Mouse (Mus musculus): ENCODE measurements at regions not wholly inside any gene's neighbourhood (a gene's known extent, or its start where the extent isn't known, plus 50 kb on each side); places are given as distances from the start of the nearest gene placed in this dataset.

GRCm38 (mm10) chr11:64579826-64580225 is 143.4 kb upstream of the F930015N05Rik start:
- DNase-seq = no peak

GRCm38 (mm10) chr11:64586056-64586455 is 149.6 kb upstream of the F930015N05Rik start:
- DNase-seq = no peak

- no peak for DNase-seq
Observed at GRCm38 (mm10) chr11:64587034-64587710, 150.7 kb upstream of the F930015N05Rik start.

GRCm38 (mm10) chr11:64587751-64588600 is 151.5 kb upstream of the F930015N05Rik start:
- no peak for DNase-seq

- DNase-seq = no peak
Observed at GRCm38 (mm10) chr11:64588601-64588989, 152.1 kb upstream of the F930015N05Rik start.

GRCm38 (mm10) chr11:64589026-64589425 is 152.6 kb upstream of the F930015N05Rik start:
- DNase-seq = no peak

- DNase-seq = no peak
Observed at GRCm38 (mm10) chr11:64590091-64590490, 153.6 kb upstream of the F930015N05Rik start.

GRCm38 (mm10) chr11:64592253-64592652 is 155.8 kb upstream of the F930015N05Rik start:
- no peak for DNase-seq

- no peak for DNase-seq
Observed at GRCm38 (mm10) chr11:64597305-64597704, 160.9 kb upstream of the F930015N05Rik start.

- DNase-seq = no peak
Observed at GRCm38 (mm10) chr11:64599178-64599577, 162.7 kb upstream of the F930015N05Rik start.

GRCm38 (mm10) chr11:64600201-64601102 is 164.0 kb upstream of the F930015N05Rik start:
- peak; percentile 64 for DNase-seq

- DNase-seq = no peak
Observed at GRCm38 (mm10) chr11:64609043-64609442, 172.6 kb upstream of the F930015N05Rik start.

GRCm38 (mm10) chr11:64610724-64611123 is 174.3 kb upstream of the F930015N05Rik start:
- no peak for DNase-seq

- no peak for DNase-seq
Observed at GRCm38 (mm10) chr11:64615140-64615539, 178.7 kb upstream of the F930015N05Rik start.

GRCm38 (mm10) chr11:64618631-64619385 is 182.4 kb upstream of the F930015N05Rik start:
- DNase-seq = no peak

GRCm38 (mm10) chr11:64627180-64627579 is 190.7 kb upstream of the F930015N05Rik start:
- DNase-seq = no peak

- DNase-seq = no peak
Observed at GRCm38 (mm10) chr11:64640947-64641346, 204.5 kb upstream of the F930015N05Rik start.

GRCm38 (mm10) chr11:64643171-64643570 is 206.7 kb upstream of the F930015N05Rik start:
- DNase-seq = no peak

GRCm38 (mm10) chr11:64647938-64648337 is 211.5 kb upstream of the F930015N05Rik start:
- no peak for DNase-seq

GRCm38 (mm10) chr11:64650571-64651282 is 214.3 kb upstream of the F930015N05Rik start:
- no peak for DNase-seq

- no peak for DNase-seq
Observed at GRCm38 (mm10) chr11:64652811-64653210, 216.4 kb upstream of the F930015N05Rik start.

GRCm38 (mm10) chr11:64655162-64655561 is 218.7 kb upstream of the F930015N05Rik start:
- DNase-seq = no peak
